Mouse (Mus musculus) adrenal gland, adult 8-10 months (tissue): ENCODE results near the gene Gm17606. TPM values are rescaled to one million over a fixed set of nuclear protein-coding genes. Genes with fewer than 3 reads are reported as not detected.
"Not testable (repeated sequence)": the region's sequence is repeated elsewhere in the genome, so short reads cannot be mapped to it uniquely, and the experiment has no call there.

Experiments used
- DNase-seq: peaks from one replicate; pipeline ENCODE4 v3.0.0; 2022
- total RNA-seq, 4 experiments: library from RNA; stranded (reverse); gene quantifications; 2 replicates each; pipeline ENCODE4 v1.2.4; 2022

Gene Gm17606
- not detected for total RNA-seq

DNA sequence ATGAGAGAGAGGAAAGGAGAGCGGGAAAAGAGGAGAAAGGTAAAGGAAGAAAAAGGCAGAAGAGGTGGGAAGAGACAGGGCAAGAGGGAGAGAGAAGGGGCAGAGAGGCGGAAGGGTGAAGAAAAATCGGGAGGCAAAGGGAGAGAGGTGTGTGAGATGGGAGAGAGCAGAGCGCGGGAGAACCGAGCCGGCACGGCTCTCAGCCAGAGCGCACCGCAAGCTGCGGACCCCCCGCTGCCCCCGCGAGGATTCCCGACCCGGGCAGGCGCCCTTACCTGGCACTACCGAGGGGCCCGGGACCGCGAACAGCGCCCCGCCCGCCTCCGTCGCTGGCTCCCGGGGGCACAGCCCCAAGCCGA lies at the start of gene Gm17606:
Gene Gm17606, plus strand, starts transcription at position 7 of the 359 bp plus-strand sequence.
- DNase-seq, result no peak

DNA sequence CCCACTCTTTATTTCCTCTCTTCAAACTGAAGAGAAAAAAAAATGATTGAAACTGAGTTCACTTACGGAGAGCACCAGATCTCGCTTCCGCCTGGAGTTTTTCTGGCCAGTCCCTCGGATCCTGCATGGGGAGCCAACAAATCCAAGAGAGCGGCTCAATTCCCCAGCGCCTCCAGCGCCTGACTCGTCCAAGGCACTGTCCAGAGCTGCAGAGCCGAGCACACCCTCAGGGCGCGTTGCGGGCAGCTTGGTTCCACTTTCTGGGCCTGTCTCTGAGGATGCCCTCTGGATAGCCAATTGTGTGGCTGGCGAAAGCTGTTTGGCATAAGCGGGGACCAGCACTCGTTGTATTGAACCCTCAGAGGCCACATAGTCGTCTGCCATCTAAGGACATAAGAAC lies 49.7 kb upstream of the Gm17606 start:
- no peak for DNase-seq

GRCm38 (mm10) chr14:54592319-54592934 lies 48.3 kb upstream of the Gm17606 start:
- no peak for DNase-seq

- DNase-seq, result no peak
Observed at GRCm38 (mm10) chr14:54594055-54594454, 46.7 kb upstream of the Gm17606 start.

DNA sequence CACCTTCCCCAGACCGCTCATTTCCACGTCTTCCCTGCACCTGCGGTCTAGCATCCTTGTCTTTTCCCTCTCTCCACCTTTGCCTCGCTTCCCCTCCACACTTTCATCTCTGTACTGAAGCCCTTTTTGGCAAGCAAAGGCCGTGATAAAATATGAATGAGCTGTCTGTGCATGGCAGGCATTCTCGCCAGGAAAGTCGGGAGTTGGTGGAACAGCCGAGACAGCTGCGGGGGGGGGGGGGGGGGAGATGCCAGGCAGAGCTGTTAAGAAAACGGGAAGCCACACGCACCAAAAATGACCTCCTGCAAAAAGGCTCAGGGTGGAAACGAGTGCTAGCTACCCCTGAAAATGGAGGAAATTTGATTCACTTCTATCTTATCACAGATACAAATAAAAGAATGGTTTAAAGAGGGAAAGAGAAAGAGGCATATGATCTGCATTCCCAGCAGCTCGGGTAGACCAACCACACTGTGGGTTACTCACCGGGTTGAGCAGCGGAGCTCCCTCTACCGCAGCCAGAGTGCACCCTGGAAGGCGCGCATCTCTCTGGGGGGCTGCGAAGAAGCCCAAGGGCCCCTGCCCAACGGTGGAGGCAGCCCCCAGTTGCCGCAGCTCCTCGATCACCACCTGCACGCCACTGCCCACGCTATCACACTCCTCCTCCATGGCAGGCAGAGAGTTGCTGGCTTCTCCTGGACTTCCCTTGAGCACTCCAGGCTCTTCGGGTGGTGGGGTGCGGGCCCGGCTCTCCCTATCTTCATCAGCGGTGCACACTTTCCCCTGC lies 45.9 kb upstream of the Gm17606 start:
- DNase-seq, result no peak

- DNase-seq, result no peak
Observed at GRCm38 (mm10) chr14:54597084-54597483, 43.7 kb upstream of the Gm17606 start.

DNA sequence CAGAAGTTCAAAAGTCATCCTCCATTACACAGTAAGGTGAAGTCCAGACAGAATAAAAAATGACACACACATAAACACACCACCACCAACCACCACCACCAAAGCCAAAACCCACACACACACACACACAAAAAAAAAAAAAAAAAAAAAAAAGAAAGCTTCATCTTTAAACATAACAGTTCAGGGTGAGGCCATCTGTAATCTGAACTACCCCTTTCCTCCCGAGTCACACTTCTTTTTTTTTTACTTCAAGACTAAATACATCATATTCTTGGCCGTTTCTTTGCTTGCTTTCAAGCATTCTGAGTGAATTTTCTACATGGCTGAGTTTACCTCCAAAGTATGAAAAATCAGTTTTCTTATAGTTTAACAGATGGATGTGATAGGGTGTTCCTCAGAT lies 39.2 kb upstream of the Gm17606 start:
- no peak for DNase-seq

DNA sequence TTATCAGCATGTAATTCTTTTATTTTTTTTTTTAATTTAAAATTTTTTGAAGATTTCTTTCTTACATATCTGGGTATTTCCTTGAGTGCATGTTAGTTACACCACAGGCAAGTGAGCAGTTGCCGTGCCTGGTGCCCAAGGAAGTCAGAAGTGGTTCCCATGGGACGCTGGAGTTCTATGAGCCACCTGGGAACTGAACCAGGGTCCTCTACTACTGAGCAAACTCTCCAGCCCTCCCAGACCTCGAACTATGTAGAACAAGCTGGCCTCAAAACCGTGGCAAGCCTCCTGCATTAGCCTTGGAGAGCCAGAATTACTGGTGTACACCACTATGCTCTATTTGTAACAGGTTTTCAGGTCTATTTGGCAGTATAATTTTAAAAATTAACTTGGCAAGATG lies 38.1 kb upstream of the Gm17606 start:
- DNase-seq, result no peak

GRCm38 (mm10) chr14:54603038-54603654 lies 37.6 kb upstream of the Gm17606 start:
- DNase-seq, result peak; percentile 95

GRCm38 (mm10) chr14:54603686-54604085 lies 37.1 kb upstream of the Gm17606 start:
- no peak for DNase-seq

DNA sequence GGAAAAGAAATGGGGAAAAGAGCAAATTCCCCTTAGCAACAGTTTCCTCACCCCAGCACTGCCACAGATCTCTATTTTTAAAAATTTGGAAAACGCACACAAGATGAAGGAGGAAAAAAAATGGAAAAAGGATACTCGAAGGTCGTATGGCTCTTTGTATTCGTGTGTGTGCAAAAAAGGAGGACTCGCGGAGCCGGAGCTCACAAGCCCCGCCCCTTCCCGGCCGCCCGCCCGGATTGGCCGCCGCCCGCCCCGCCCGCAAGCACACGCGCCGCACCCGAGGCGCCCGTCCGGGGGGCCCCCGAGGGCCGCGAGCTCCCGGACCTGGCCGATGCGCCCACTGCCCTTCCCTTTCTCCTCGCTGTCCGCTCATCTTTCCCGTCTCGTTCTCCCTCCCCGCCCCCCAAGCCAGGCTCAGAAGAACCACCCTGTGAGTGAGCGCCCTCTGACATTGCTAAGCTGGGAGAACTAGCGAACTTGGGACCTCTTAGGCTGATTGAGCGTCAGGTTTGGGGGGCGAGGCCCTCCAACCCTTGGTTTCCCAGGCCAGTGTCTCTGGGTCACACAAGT lies 34.9 kb upstream of the Gm17606 start, which contains the start of gene 4931414P19Rik:
Gene 4931414P19Rik, minus strand, starts transcription at position 242 of the 570 bp plus-strand sequence.
- peak; percentile 49 for DNase-seq

DNA sequence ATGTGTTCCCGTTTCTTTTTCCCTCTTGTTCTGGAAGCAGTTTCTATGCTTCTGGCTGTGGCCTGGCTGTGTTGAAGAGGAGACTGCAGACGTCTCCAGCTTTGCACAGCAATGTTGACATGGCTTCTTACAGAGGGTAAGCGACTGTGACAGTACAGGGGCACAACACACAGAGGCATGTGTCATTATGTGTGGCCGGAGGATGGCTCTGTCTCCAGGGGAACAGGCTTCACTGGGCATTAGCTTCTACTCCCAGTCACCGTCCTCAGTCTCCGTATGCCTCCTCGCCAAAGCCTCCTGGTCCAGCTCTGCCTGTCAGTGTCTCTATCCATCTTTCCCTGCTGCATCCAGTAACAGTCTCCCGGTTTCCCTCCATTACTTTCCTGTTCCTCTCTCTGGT lies 33.5 kb upstream of the Gm17606 start:
- DNase-seq, result no peak

DNA sequence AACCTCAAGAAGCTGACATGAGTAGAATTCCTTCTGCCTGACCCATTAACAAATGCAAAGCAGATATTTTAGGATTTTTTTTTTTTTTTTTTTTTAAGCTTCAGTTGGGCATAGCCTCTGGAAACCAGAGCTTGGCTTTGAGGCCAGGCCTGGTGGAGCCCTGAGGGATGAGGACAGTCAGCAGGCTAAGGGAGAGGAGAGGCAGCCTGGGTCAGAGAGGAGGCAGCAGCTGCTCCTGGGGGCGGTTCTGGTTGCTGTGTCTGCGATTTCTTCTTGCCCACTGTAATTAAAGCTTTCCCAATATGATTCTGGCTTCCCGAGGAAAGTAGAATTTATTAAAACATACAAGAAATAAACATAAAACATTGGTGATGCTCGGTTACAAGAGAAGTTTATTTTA lies 31.5 kb upstream of the Gm17606 start:
- DNase-seq, result no peak

GRCm38 (mm10) chr14:54609962-54610361 lies 30.8 kb upstream of the Gm17606 start:
- no peak for DNase-seq

GRCm38 (mm10) chr14:54610648-54611047 lies 30.1 kb upstream of the Gm17606 start:
- no peak for DNase-seq

DNA sequence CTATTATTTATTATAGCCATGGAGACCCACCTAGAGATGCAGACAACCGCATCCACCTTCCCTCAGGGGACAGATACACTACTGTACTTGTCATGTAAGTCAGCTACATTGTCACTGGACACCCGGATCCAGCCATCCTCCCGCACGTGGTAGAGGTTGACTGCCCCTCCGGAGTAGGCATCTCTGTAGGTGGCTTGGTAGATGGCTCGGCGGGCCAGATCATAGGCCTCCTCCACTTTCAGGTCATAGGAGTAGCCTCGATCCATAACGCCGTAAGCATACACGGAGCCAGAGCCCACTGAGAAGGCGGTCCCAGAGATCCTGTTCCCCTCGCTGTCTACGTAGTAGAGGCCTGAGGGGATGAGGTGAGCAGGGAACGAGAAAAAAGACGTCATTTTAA lies 26.6 kb upstream of the Gm17606 start:
- DNase-seq, result not testable (repeated sequence)

DNA sequence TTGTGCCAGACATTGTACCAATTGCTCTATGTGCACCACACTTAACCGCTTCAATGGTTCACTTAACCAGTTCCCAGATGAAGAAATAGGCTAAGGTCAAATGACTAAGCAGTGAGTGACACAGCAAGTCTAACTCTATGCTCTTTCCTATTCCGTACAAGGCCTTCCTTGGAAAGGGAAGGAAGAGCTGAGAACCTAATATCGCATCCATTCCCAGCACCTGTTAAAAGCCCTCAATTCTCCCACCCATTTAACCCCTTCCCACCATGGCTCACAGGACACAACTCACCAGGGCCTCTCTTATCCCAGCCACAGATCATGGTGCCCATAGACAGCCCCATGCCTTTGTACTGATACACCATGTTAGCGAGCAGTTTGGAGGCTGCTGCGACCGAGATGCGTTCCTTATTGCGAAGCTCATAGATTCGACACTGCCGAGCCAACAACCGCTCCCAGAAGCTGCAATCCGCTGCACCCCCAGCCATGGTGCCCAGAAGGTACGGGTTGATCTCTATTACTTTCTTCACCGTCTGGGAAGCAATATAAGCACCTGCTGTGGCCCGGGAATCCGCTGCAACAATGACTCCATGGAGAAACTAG lies 24.4 kb upstream of the Gm17606 start:
- DNase-seq, result no peak

DNA sequence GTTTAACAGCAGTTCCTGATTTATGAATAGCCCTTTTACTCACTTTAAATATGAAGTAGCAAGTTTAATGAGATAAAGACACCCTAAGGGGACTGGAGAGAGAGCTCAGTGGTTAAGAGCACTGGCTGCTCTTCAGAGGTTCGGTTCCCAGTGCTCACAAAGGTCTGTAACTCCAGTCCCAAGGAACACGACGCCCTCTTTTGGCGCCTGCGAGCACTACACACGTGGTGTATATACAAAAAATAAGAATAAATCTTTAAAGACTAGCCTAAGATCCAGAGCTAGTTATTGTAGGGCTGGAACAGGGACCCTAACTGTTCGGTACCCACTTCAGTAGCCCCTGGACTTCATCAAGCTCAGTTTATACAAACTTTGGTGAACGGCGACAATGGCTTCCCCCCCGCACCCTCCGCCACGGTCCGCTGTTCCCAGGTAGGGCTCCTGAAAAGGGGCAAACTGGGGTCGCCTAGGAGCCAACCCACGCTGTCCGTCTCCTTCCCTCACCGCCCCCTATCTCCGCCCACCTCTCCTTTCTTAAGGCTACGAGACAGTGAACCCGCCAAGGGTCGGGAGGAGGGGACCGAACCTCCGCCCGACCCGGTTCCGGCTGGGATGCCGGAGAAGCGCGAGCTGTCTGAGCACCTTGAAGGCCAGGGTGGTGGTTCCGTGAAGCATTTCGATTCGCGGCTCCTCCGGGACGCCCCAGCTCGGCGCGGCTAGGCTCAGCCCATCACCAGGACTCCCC lies 23.4 kb upstream of the Gm17606 start:
- DNase-seq, result no peak

- DNase-seq, result peak; percentile 86
Observed at GRCm38 (mm10) chr14:54617897-54618365, 22.8 kb upstream of the Gm17606 start, which contains the start of gene Psmb5. Gene Psmb5, minus strand, starts transcription at chr14:54618022.

- no peak for DNase-seq
Observed at GRCm38 (mm10) chr14:54621133-54621532, 19.6 kb upstream of the Gm17606 start, which contains the start of gene Psmb11. Gene Psmb11, plus strand, starts transcription at chr14:54621433.

- no peak for DNase-seq
Observed at GRCm38 (mm10) chr14:54623334-54623733, 17.4 kb upstream of the Gm17606 start.

GRCm38 (mm10) chr14:54624976-54625375 lies 15.8 kb upstream of the Gm17606 start:
- no peak for DNase-seq
